In the genomic region with DNA sequence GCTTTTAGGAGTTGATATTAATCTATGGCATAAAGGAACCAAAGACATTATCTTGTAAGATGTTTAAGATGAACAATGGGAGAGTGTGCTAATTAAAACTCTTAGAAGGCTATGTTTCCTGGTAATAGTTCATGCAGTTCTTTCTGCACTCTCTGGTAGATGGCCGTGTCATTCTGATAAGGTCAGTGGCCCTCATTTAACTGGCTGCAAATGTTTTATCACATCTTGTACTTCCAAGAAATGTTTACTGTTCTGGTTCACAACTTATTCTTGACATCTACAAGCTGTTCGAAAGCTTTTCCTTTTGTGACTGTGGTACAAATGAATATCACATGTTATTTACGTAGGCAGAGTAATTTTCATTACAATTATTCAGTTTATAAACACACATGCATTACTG, we compare ENCODE assay signal across 11 mouse cellular contexts. TPM values are rescaled to one million over a fixed set of nuclear protein-coding genes. Genes with fewer than 3 reads are reported as not detected.
"Had no signal": no experiment of that assay in that cellular context is flagged by ENCODE, and none has a peak within 500 bp of the region (broad histone marks: within the 10 kb centered on the region; RNA-seq: fewer than 3 reads in every experiment).

No protein-coding gene starts in this region.

- H3K4me3 ChIP-seq: hindbrain, embryonic 15.5 days; limb, embryonic 13.5 days; liver, embryonic 12.5 days; midbrain, embryonic 13.5 days had no signal

- H3K4me1 ChIP-seq: limb, embryonic 13.5 days; liver, embryonic 12.5 days; midbrain, embryonic 13.5 days had no signal

- H3K9me3 ChIP-seq: hindbrain, embryonic 15.5 days; limb, embryonic 13.5 days; liver, embryonic 12.5 days; midbrain, embryonic 13.5 days had no signal

- H3K4me2 ChIP-seq: hindbrain, embryonic 15.5 days; limb, embryonic 13.5 days; liver, embryonic 12.5 days; midbrain, embryonic 13.5 days had no signal

- H3K27ac ChIP-seq: hindbrain, embryonic 15.5 days; limb, embryonic 13.5 days; liver, embryonic 12.5 days; midbrain, embryonic 13.5 days had no signal

- ATAC-seq: liver, embryonic 12.5 days; midbrain, embryonic 13.5 days had no signal

- DNase-seq: kidney, adult 11 months; left cerebral cortex, postnatal 4 days; lung, postnatal 14 days; right cerebral cortex, postnatal 14 days; thymus, adult 18-20 months; thymus, postnatal 14 days had no signal

- H3K36me3 ChIP-seq: hindbrain, embryonic 15.5 days; limb, embryonic 13.5 days; liver, embryonic 12.5 days; midbrain, embryonic 13.5 days had no signal

- H3K9ac ChIP-seq: hindbrain, embryonic 15.5 days; limb, embryonic 13.5 days; liver, embryonic 12.5 days; midbrain, embryonic 13.5 days had no signal

- H3K27me3 ChIP-seq: hindbrain, embryonic 15.5 days; limb, embryonic 13.5 days; liver, embryonic 12.5 days; midbrain, embryonic 13.5 days had no signal

RNA-seq across cellular contexts. Expression of a gene that starts 18.5 kb away (rescaled TPM):
- polyA plus RNA-seq: large intestine, adult 2 months had no signal
